Mouse (Mus musculus) frontal cortex, postnatal 36 days (tissue): ENCODE measurements around the gene Mpdz.

Experiments used
- DNase-seq, 2 experiments: peaks; one replicate each; pipeline ENCODE4 v3.0.0; 2022; ENCODE audit warnings: low spot score in 2 of 2

Mpdz gene

DNA sequence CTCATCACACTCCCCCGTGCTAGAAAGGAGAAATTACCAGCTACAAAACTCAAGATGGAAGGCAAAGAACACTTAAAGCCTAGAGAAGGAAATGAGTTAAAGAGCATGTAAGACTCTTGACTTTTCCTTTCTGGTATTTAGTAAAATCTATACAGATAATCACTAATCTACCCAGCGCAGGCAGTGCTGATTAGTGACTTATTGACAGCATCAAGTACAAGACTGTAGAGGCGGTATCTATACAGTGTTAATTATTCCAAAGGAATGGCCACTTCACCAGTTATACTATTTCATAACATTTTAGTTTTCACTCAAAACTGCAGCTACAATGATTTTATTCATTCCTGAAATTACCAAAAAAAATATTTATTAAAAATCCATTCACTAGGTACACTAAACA is 49.7 kb downstream of the Mpdz start:
- no peak for DNase-seq

DNA sequence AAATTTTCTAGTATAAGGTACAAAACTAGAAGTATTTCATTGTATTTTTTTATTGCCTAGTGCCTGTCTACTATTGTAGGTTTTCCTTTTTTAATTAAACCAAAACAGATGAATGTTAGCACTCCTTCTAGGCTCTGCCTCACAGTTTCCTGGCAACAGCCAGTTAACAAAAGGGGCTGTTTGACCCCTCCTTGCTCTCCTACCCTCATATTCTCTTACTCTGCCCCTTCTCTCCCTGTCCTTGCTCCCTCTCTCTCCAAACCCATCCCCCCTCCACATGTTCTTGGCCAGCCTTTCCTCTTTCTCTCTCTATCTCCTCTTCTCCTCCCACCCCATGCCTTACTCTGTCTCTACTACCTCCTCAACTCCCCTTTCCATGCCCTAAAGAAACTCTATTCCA is 53.4 kb downstream of the Mpdz start:
- no peak for DNase-seq

DNA sequence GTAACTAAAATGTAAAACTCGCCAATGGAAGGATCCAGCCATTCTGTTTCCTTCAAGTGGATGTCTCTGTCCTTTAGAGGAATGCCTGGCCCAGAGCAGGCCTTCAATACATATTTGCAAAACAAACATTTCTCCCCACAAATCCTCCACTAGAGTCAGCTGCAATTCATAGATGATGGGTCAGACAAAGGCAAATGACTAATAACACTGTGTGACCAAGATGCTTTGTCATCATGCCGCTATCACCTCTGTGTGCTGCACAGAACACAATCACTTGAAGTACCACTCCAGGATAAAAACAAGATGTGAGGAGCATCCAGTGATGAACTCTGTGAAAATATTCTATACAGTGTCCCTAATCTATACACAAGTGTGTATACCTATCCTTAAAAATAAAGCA is 55.0 kb downstream of the Mpdz start:
- no peak for DNase-seq

DNA sequence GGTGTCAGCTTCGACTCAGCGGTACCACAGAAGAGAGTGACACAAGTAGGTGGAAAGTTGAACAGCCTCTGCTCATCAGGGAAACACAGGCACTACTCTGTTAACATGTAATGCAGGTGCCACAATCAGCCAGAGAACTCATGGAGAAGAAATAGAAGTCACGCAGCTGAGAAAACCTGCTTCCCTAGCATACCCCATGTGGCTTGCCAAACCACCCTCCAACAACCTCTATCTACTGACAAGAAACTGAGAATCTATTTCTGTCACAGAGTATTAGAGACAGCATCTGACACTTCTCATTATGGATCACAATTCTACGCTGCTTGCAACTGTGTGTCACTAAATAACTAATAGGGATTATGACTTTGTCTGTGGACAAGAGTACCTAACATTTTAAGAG is 70.3 kb downstream of the Mpdz start:
- no peak for DNase-seq

DNA sequence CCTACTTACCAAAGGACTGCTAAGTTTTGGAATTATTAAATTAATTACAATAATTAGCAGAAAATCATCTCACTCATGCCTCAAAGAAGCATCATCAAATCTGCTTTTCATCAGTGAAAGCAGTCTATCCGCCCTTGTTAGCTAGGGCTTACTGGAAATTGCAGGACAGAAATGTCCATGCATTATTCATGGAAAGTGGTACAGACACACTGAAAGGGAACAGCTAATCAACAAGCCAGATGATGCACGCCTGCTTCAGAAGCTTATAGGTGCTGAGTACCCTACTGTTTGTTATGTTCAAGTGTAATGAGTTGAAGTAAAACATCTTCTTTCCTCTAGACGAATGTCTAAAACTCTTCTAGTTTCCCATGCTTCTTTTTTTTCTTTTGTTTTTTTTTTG is 91.2 kb downstream of the Mpdz start:
- DNase-seq, result no peak

DNA sequence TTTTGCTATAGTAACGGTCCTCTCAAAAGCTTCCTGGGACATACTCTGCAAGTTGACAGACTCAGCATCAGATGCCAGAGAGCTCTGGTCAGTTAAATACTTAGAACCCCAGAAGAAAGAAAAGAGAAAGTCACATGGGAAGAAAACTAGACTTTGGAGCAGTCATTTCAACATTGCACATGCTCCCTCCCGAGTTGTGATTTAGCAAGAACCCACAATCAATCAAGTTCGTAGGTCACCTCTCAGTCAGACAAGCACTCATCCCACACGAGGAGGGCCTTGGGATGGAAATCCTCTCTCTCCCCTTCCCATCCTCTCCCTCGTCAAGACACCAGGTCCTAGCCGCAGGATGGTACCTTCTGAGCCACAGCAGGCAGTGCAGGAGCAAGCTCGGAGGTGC is 94.0 kb downstream of the Mpdz start:
- no peak for DNase-seq

DNA sequence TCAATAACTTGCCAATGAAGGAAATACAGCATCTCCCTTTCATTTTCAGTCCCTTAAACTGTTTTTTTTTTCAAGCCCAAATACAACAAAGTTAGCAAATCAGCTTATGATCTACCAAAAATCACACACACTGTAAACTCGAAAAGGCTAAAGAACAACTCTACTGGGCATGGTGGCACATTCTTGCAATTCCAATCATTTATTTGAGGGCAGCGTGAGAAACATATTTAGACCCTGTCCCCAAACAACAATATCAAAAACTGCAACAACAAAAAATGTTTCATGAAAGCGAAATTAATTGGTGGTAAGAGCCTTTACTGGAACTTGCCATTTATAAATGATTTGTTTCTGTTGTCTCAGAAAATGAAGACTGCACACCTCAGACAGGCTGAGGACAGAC is 97.5 kb downstream of the Mpdz start:
- DNase-seq, result no peak

DNA sequence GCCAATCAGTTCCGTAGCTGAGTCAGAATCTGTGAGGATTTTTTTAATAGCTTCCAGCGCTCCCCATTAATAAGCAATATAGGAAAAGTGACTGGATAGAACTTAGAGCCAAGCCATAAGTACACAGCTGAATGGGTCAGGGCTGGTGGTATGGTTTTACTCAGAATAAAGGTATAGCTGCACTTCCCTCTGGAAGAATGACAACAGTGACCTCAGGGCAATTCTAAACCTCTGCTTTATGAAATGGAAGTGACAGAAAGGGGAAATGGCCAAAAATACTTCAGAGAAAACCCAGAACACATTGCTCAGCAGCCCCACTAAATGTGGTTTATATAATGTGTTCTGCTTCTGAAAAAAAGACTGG is 109.0 kb downstream of the Mpdz start:
- DNase-seq, result no peak

DNA sequence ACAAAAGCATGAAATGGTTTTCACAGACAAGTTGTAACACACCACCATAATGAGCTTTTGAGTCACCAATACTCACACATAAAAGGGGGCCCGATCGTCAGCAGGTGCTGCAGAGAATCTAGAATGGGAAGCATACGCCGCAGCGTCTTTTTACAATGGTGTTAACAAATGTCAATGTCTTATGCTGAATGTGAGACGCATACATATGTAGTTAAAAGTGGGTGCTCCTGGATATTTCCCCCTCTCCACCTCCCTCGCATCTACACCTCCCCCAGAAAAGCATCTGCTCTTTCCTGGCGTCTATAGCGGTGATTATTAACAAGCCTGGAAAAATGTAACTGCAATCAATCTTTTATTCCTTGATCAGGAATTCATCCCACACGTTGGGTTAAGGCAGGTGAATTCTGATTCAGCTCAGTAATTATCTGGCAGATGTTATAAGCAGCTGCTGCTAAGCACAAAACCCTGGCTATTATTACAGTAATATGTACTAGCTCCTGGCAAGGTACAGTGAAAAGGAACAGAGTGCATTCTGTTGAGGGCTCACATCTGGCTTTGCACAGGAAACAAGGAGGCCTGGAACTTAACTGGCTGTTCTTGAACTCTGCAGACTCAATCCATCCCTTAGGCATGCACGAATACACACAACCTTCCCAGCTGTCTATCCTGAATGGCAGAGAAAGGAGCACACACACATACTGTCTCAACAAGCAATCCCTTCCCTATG is 109.6 kb downstream of the Mpdz start:
- DNase-seq, result peak; percentile 43 to 61

DNA sequence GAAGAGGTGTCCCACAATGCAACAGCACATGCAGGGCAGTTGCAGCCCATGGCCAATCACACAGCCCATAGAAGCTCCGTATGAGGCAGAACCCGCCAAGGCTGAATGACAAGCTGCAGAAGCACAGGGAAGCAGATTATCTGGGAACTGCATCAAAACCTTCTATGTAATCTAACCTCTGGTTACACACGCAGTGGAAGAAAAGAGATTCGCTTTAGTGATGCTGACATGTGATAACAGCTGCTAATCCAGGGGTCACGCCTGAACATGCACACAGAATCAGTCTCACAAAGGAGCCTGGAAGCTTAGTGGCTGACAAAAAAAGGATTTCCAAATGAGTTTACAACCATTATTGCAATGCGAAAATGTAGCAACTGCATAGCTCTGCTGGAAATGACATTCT is 110.2 kb downstream of the Mpdz start:
- no peak for DNase-seq

DNA sequence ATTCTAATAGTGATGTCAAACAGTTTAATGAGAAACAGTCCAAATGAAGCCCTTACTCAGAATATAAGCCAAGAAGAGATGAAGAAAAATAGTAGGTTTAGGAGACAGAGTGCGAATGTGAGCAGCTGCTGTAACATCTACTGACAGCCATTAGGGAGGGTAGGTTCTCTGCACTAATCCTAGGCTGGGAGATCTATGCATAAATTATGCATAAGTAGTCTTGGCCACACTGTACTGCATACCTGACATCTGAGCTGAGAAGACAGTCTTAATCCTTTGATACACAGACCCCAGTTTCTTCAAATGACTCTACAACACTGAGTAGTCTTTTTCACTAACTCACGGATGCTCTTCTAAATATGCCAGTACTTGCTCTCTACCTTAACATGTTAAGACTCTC is 114.9 kb downstream of the Mpdz start:
- no peak for DNase-seq

DNA sequence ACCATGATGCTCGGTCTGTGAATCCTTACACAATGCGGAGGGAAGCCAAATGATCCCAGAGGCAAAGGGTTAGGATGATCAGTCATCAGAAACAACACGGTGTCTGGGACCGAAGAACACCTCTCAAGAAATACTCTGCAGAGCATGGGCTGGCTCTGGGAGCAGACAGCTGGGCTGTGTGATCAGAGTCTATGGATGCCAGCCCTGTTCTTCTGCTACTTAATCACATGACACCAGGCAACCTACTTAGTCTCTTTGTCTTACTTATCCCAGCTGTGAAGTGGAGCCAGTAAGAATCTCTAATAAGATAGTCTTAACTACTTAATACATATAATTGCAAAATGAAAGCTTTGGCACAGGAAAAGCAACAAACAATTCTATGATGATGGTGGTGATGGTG is 118.8 kb downstream of the Mpdz start:
- DNase-seq, result no peak

DNA sequence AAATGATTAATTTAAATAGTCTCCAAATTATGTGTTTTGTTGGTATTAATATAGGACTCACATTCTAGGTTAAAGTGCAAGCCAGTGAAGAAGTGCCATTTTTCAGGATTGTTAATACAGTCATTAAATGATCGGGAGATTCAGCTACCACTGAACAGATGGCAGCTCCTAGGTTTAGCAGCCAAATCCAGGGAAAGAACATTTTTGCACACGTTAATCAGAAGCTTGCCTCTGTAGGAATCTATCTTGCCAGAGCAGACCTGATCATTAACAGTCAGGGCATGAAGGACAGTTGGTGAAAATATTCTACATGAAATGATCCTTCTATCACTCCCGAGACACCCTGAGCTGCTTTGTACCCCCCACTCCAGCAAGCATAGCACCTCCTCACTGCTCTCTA is 120.4 kb downstream of the Mpdz start:
- DNase-seq, result no peak

DNA sequence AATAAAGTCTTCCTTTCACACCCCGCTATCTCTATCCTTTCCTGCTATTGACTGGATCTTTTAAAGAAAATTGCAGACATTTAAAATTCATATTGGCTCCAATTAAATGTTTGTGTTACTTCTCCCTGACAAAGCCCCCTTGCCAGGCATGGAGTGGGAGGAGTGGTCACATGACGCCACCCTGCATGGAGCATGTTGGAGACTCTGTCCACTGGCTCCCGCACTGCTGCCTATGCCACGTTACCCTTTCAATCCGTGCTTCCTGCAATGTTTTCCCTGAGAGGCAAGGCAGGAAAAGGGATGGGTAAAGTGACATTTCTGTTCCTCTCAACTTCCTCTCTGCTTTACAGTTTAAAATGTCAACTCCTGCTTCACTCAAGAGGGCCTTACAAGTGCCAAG is 128.0 kb downstream of the Mpdz start:
- DNase-seq, result no peak

DNA sequence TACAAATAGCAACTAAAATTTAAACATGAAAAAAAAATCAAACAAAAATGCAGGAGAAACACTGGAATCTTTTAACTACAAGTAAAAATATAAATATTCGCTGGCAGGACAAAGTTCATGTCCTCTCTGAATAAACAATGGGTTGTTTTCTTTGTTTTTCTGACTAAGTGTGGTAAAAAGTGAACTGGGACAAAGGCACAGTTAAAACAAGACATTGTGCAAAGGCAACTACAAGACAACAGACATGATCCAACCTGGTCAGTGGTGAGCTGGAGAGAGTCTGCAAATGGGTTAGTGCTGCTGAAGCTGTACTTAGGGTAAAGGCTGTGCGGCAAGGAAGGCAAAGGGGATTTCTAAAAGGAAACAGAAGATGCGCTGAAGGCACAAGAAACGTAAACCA is 129.4 kb downstream of the Mpdz start:
- DNase-seq, result no peak

DNA sequence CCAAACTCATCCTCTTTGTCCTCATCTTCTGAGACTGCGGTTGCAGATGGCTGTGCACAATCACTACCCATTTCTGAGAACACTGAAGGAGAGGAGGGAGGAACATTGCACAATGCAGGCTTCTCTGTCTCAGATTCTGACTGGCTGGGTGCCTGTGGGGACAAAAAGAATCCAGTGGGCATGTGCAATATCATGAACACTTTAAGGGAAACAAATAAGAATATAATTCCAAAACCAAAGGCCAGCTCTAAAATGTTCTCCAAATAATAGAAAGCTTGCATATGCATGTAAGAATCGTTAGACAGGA is 132.5 kb downstream of the Mpdz start:
- no peak for DNase-seq

DNA sequence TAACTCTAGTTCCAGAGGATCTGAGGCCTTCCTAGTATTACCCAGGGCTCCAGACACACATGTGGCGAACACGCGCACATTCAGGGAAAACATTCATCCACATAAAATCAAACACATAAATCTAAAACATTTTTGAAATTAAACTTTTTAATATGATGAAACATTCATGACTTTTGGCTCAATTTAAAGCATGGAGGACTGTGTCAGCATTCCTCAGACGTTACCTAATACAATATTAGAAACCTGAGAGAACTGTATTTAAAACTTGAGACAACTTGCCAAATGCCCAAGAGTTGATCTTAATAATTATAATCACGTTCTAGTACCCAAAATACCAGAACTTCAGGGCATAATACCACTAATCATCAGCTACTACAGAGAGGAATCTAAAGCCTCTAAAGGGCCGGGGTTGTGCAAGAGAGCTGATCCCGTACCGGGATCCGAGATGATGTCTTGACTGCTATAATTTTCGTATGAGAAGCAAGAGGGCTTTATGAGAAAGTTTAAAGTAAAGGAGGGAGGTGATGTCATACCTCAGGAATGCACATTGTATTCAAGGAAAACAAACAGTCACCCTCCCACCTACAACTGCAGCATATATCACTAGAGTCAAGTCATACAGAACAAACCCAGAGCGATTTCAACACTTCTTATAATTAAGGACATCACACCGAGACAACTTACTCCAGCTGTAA is 133.0 kb downstream of the Mpdz start:
- DNase-seq, result no peak

DNA sequence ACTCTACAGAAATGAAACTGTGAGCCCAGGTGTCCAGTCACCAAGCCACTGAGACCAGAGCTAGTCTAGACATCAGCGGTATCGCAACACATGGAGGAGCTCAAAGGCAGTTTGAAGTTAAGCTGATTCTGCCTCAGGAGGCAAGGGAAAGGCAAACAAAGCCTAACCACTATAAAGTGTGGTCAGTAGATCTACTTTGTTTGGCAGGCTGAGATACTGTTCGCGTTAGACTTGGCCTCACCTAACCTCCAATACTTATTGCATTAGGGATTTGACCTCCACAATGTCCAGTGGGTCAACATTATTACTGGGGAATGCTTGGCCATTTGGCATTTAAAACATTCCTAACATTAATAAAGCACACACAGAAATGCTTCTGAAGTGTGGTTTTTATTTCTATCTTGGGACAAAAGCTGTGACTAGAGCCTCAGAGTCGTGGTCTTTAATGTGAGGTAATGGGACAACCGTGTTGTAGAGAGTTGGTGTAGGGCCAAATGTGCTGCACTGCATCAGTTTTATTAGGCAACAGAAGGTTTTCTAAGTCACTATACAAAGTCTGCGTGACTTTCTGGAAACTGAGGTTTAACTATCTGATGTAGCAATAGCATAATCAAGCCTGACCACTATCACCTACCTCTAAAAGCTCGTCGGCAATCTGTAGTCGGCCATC is 134.9 kb downstream of the Mpdz start:
- DNase-seq, result no peak

DNA sequence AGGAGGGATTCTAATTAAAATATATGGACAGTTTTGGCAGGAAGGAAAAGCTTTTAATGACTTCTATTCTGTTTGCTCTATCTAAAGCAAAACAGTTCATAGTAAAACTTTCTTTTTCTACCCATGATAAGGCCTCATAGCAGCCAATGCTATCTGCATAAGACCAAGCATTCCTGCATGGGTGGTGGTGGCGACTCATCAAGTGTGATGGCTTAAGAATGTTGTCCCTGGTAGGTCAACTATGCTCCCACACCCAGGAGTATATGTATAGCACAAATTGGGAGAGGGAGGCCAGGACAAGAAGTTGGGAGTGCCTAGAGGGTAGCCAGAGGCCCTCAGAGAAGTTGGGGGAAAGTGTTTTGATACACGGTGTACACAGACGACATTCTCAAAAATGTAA is 140.6 kb downstream of the Mpdz start:
- DNase-seq, result no peak

DNA sequence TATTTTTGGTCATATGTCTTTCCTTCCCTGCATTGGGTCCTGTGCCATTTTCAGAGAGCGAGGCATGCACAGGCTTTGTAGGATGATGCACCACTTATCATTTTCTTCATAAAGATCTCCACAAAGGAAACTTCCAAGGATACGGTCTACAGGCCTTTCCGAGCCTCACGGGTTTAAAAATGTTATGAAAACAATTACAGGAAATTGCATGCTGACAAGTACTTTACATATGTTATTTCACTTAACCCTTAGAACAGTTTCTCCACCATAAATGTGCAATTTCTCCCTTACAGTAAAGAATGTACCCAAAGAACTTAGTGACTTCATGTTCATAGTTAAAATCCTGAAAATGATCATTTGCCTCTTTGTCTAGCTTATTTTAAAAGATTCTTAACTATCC is 144.2 kb downstream of the Mpdz start:
- no peak for DNase-seq

DNA sequence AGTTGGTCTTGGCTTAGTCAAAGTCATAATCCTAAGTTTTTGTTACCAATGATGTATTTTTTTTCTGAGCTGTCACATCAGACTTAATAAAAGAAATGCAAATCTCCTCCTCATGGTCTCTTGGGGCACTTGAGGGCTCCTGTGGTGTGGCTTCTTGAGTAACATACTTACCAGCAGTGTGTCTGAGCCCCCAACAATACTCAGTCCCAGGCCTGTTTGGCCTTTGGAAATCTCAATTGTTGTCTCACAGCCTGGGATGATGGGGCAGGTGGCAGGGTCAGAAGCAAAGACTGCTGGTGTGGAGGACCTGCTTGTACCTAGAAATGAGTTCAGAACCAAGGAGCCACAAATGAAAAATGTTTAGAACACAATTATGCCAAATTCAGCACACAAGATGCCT is 149.3 kb downstream of the Mpdz start:
- no peak for DNase-seq

DNA sequence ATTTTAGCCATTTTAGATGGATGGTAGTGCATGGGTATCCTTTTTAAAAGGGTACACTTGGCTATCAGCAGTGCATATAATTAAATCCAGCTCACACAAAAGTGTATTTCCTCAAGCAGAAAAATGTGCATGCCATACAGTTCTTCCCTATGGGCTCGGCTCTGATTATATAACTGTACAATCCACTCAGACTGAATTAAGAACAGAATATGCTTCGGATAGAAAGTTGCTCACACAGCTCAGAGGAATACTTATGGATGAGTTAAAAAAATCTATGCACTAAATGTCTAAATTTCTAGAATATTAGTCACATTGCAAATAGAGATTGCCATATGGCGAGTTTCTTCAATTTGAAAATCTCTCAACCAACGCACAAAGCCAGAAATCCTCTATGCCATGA is 157.1 kb downstream of the Mpdz start:
- no peak for DNase-seq

DNA sequence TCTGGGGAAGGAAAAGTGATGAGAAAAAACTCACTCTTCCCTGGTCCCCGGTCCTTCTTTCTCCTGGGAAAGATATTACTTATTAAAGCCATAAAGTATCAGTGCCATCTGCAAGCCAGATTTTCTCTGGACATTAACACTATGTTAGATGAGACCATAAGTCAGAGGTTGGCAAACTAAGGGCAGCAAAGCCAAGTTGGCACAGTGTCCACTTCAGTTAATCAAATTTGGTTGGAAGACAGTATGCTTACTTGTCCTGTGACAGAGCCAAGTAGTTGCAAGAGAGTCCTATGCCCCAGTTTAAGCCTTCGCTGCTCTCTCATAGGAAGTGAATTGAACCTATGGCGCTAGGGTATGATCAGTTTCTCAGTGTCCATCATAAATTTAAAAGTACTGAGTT is 159.0 kb downstream of the Mpdz start:
- DNase-seq, result no peak

DNA sequence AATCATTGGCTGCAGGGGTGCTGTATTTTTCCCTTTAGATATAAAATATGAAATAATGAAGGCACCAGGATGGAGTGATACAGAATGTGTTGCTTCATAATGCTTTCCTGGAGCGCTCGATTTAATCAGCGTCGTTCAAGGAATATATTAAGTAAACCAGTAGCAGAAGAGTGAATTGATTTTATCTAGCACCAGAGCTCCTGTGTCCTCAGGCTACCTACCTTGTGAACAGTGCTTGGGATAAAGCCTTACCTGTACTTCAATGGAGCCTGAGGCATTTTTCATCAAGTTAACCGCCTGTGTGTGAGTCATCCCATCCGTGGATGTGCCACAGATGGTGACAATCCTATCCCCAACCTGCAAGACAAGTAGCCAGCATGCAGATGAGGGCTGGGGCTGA is 159.5 kb downstream of the Mpdz start:
- no peak for DNase-seq
